Mouse (Mus musculus) embryonic facial prominence, embryonic 15.5 days (tissue): Measurements from ENCODE around the gene Psors1c2. TPM values are rescaled to one million over a fixed set of nuclear protein-coding genes. Genes with fewer than 3 reads are reported as not detected.

Source experiments
- ATAC-seq: fragments of 200-750 bp; cut with Nextera tagmentation; 2 replicates; pipeline ENCODE4 v1.8.0; 2017; ENCODE audit warnings: low read depth, moderate TSS enrichment; ENCODE audit not compliant: insufficient number of reproducible peaks, low FRiP score, low TSS enrichment
- H3K27ac ChIP-seq: fragments of 300-500 bp; sonication (generic); replicated peaks from 2 replicates; pipeline ENCODE4 v1.5.1; 2015; ENCODE audit warnings: mild to moderate bottlenecking, inconsistent platforms
- H3K27me3 ChIP-seq: fragments of 300-500 bp; sonication (generic); 2 replicates; pipeline ENCODE4 v1.6.1; 2015; ENCODE audit warnings: inconsistent platforms
- H3K36me3 ChIP-seq: fragments of 300-500 bp; sonication (generic); 2 replicates; pipeline ENCODE4 v1.6.1; 2015; ENCODE audit warnings: mild to moderate bottlenecking, inconsistent platforms
- H3K4me1 ChIP-seq: fragments of 300-500 bp; sonication (generic); 2 replicates; pipeline ENCODE4 v1.6.1; 2015; ENCODE audit warnings: inconsistent platforms
- H3K4me2 ChIP-seq: fragments of 300-500 bp; sonication (generic); replicated peaks from 2 replicates; pipeline ENCODE4 v1.6.1; 2015; ENCODE audit warnings: mild to moderate bottlenecking, inconsistent platforms
- H3K4me3 ChIP-seq: fragments of 300-500 bp; sonication (generic); replicated peaks from 2 replicates; pipeline ENCODE4 v1.5.1; 2015; ENCODE audit warnings: mild to moderate bottlenecking, inconsistent platforms
- H3K9ac ChIP-seq: fragments of 300-500 bp; sonication (generic); 2 replicates; pipeline ENCODE4 v1.6.1; 2015; ENCODE audit warnings: inconsistent platforms
- H3K9me3 ChIP-seq: fragments of 300-500 bp; sonication (generic); replicated peaks from 2 replicates; pipeline ENCODE4 v1.6.1; 2016; ENCODE audit warnings: inconsistent platforms
- WGBS: fragments of 180-500 bp; shearing (Covaris S2); methylation state at CpG from one replicate; pipeline ENCODE4 v1.1.7; 2015; 5-methylcytosine and 5-hydroxymethylcytosine counted together
- polyA plus RNA-seq: library from polyadenylated mRNA; unstranded; fragments of >200 nt; fragmentation: Nextera tagmentation; extraction: Ambion mirVana; gene quantifications from 2 replicates; pipeline ENCODE4 v1.2.1, GENCODE M21; 2015

The Psors1c2 gene
- polyA plus RNA-seq, 1 experiment from 2014 or later: 22.7 TPM

DNA sequence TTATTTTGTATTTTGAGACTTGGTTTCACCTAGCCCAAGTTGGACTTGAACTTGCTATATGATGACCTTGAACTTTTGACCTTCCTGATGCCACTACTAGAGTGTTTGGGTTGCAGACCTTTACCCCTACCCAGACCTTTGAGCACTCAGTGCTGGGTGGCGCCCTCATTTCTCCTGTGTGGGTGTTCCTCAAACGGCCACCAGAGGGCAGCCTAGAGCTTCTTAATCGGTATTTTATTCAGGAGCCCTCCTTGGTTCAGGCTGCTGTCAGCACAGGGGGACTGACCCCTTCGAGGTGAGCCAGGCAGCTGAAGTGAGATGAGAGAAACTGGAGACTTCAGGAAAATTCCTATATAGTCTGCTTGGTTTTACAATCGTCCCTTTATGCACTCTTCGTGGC, 11.7 kb downstream of the Psors1c2 start:
- H3K9me3 ChIP-seq: no peaks in the 10 kb centered on the region
- H3K4me2 ChIP-seq: no peak overlapping the region
- no peaks in the 10 kb centered on the region for H3K36me3 ChIP-seq
- no peaks in the 10 kb centered on the region for H3K27me3 ChIP-seq
- H3K27ac ChIP-seq: no peak overlapping the region
- no peak overlapping the region for H3K4me3 ChIP-seq
- 30% methylated on average over 6 of the region's 6 CpGs for WGBS
- no peak overlapping the region for H3K9ac ChIP-seq
- ATAC-seq: no peak
- peaks cover 25% of the 10 kb centered on the region for H3K4me1 ChIP-seq

DNA sequence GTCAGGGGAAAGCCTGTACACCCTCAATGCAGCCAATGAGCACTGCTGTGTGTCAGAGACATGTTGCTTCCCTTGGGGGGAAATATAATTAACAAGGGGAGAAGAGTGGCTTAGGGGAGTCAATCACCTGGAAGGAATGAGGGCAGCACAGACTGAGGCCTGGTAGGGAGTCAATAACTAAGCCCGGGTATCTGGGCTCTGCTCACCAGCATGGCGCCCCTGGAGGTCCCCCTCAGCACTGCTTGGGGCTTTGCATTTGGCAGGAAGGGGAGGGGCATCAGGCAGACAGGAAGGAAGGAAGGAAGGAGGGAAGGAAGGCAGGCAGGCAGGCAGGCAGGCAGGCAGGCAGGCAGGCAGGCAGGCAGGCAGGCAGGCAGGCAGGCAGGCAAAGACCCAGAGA, 14.5 kb downstream of the Psors1c2 start:
- 61% methylated on average over 2 of the region's 2 CpGs for WGBS
- H3K4me2 ChIP-seq: no peak overlapping the region

DNA sequence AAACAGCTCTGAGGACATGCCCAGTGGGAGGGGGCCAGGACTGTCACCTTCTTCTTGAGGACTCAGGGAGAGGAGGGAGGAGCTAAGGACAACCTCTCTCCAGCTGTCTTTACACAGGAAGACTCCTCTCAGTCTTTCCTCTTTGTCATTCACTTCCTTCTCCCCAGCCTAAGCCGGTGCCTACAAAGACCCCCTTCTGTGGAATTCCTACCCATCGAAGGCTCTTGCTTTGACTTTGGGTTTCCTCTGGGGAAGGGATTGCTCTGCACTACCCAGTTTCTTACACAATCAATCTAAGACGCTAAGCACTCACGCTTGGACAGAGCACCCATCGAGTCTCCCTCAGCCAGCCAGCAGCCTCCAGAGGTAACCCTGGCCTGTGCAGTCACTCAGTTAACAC, 15.6 kb downstream of the Psors1c2 start:
- Histone ChIP-seq H3K27me3 (no peaks in the 10 kb centered on the region), H3K36me3 (no peaks in the 10 kb centered on the region), H3K4me2 (no peak overlapping the region), H3K4me1 (peaks cover 38% of the 10 kb centered on the region), H3K27ac (peak overlapping the region; percentile 58), H3K4me3 (no peak overlapping the region), H3K9me3 (no peaks in the 10 kb centered on the region), H3K9ac (no peak overlapping the region)
- ATAC-seq: no peak
- 27% methylated on average over 5 of the region's 5 CpGs for WGBS

More for the DNA sequence above, 14.5 kb downstream of the Psors1c2 start:
- H3K27ac ChIP-seq: no peak overlapping the region
- no peak overlapping the region for H3K9ac ChIP-seq
- ATAC-seq: no peak
- no peaks in the 10 kb centered on the region for H3K9me3 ChIP-seq
- H3K27me3 ChIP-seq: no peaks in the 10 kb centered on the region
- no peak overlapping the region for H3K4me3 ChIP-seq
- H3K36me3 ChIP-seq: no peaks in the 10 kb centered on the region
- peaks cover 41% of the 10 kb centered on the region for H3K4me1 ChIP-seq

DNA sequence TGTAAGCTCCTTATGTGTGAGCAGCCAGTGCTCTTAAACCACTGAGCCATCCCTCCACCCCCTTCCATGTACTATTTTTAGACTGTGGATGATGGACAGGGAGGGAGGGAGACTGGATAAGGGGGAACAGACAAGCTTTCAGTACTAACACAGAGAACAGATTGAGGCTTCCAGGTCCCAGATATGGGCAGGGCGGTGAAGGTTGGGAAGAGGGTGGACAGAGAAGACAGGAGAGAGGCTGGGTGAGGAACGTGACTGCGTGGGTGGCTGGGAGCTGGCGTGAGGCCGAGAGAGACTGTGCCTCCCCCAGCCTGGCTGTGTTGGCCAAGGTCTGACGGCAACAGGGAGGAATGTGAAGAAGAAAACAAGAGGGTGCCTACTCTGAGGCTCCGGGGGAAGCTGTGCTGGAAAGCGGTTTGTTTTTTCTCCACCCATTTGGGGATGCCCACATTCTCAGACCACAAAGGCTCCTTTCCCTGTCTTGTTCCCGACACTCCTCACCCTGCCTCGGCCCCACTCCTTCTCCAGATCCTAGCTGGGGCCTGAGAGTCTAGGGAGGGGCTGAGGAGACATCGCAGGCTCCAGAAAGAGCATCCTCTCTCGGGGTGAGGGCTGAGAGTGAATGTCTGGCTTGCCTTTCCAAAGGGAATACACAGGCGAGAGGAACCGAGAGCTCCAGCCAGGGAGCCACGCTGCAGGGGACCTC, 16.6 kb downstream of the Psors1c2 start:
- peaks cover 33% of the 10 kb centered on the region for H3K4me1 ChIP-seq
- no peaks in the 10 kb centered on the region for H3K9me3 ChIP-seq
- no peaks in the 10 kb centered on the region for H3K36me3 ChIP-seq
- H3K27ac ChIP-seq: peak overlapping the region; percentile 91
- no peak overlapping the region for H3K9ac ChIP-seq
- WGBS: 20% methylated on average over 15 of the region's 15 CpGs
- H3K4me2 ChIP-seq: peak overlapping the region; percentile 35
- peak; percentile 87 for ATAC-seq
- 0 out of 2 replicates have a peak overlapping the region, but pooled peaks have one; percentile 8 for H3K4me3 ChIP-seq
- no peaks in the 10 kb centered on the region for H3K27me3 ChIP-seq

DNA sequence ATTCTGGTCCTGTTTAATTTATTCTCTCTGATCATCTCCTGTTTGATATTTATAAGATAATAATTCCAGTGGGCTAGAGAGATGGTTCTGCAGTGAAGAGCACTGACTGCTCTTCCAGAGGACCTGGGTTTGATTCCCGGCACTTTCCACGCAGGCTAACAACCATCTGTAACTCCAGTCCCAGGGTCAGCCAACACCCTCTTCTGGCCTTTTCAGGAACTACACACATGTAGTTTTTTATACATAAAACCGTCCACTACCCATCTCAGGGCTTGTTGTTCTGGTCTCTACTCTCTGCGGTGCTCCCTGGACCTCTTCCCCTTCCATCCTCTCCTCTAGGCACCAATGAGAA, 17.1 kb downstream of the Psors1c2 start:
- ATAC-seq: no peak
- 95% methylated on average over 4 of the region's 4 CpGs for WGBS
- peak overlapping the region; percentile 91 for H3K27ac ChIP-seq
- no peaks in the 10 kb centered on the region for H3K36me3 ChIP-seq
- no peak overlapping the region for H3K4me3 ChIP-seq
- H3K4me2 ChIP-seq: peak overlapping the region; percentile 35
- no peak overlapping the region for H3K9ac ChIP-seq
- H3K9me3 ChIP-seq: no peaks in the 10 kb centered on the region
- H3K27me3 ChIP-seq: no peaks in the 10 kb centered on the region
- peaks cover 33% of the 10 kb centered on the region for H3K4me1 ChIP-seq

DNA sequence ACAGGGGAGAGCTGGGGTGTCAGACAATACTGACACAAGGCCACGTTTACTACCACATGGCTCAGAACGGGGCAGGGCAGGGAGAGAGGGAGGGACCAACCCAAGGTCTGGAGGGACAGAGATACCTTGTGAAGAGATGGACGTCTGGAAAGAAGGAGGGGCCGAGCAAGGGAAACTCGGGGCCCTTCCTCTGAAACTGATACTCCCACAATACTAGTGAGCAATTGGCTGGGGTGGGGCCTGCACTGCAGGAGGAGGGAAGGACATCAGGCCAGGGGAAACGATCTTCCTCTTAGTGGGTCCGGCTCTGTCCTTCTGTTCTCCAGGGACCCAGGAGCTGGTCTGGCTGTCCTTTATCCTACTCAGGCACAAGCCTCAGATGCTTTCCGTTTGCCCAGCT, 17.9 kb downstream of the Psors1c2 start:
- Histone ChIP-seq H3K36me3 (no peaks in the 10 kb centered on the region), H3K4me2 (no peak overlapping the region), H3K9me3 (no peaks in the 10 kb centered on the region), H3K27me3 (no peaks in the 10 kb centered on the region), H3K9ac (no peak overlapping the region), H3K27ac (peak overlapping the region; percentile 91; the same call in 1 of the 2 replicates), H3K4me1 (peaks cover 33% of the 10 kb centered on the region), H3K4me3 (no peak overlapping the region)
- WGBS: 36% methylated on average over 8 of the region's 8 CpGs
- no peak for ATAC-seq

DNA sequence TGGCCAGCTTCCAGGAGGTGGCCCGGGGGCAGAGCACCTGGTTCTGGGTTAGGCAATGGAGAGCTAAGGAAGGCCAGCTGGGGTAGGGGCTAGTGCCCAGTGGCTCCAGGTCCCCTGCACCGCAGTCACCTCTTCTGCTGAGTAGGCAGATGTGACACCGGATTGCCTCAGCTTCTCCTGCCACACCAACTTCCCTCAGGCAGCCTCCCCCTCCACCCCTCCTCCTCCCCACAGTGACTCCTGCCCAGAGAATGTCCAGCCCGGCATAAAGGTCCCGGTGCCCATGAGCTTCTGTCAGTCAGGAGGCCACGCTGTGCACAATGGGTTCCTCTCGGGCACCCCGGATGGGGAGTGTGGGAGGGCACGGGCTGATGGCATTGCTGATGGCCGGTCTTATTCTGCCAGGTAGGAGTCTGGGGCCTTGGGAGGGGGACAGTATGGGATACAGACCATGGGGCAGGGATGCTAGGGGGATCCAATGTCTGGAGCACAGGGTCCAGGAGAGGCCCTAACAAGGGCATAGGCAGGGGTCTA, 18.9 kb downstream of the Psors1c2 start, which contains the start of gene Cdsn:
TSS of gene Cdsn (plus strand) at position 248 of the 534 bp plus-strand sequence.
- Histone ChIP-seq H3K9ac (no peak within 1 kb of the TSS), H3K4me1 (peaks cover 28% of the 10 kb centered on the region), H3K36me3 (no peaks in the 10 kb centered on the region), H3K27ac (0 out of 2 replicates have a peak within 1 kb of the TSS, but pooled peaks have one; percentile 91), H3K27me3 (no peaks in the 10 kb centered on the region), H3K4me3 (no peak within 1 kb of the TSS), H3K9me3 (no peaks in the 10 kb centered on the region), H3K4me2 (no peak within 1 kb of the TSS)
- WGBS: 74% methylated on average over 10 of the region's 10 CpGs
- no peak for ATAC-seq

DNA sequence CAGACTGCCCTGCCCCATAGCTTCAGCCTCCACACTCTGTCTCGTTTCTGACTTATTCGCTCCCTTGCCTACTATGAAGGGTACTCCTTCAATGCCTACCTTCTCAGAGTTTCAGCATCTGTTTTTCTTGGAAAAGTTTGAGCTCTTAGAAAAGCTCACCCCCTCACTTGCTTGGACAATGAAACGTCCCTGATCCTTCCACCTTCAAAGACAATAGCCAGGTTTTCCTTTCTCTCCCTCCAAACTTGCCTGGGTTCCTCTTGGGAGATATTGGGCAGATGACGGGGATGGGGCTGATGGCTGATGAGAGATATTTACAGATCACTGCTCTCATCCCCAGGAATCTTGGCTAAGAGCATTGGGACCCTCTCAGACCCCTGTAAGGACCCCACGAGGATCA, 21.3 kb downstream of the Psors1c2 start:
- Histone ChIP-seq H3K9ac (no peak overlapping the region), H3K9me3 (no peaks in the 10 kb centered on the region), H3K4me3 (no peak overlapping the region), H3K36me3 (no peaks in the 10 kb centered on the region), H3K27ac (no peak overlapping the region), H3K4me1 (peaks cover 20% of the 10 kb centered on the region), H3K4me2 (no peak overlapping the region), H3K27me3 (no peaks in the 10 kb centered on the region)
- WGBS: 86% methylated on average over 5 of the region's 5 CpGs
- no peak for ATAC-seq

DNA sequence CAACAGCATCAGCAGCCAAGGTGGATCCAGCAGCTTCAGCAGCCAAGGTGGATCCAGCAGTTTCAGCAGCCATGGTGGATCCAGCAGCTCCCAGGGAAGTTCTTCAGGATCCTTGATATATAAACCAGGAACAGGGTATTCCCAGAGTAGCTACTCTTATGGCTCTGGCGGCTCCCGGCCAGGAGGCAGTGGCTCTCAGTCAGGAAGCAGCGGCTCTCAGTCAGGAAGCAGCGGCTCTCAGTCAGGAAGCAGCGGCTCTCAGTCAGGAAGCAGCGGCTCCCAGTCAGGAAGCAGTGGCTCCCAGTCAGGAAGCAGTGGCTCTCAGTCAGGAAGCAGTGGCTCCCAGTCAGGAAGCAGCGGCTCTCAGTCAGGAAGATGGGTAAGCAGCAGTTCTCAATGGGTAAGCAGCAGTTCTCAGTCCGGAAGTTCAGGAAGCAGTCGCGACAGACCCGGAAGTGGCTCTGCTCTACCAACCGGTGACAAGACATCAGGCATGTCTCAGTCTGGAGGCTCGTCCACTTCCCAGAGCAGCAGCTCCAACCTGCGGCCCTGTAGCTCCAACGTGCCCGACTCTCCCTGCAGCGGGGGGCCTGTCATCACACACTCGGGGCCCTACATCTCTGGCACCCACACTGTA, 21.9 kb downstream of the Psors1c2 start:
- no peak overlapping the region for H3K9ac ChIP-seq
- H3K27me3 ChIP-seq: no peaks in the 10 kb centered on the region
- H3K4me2 ChIP-seq: no peak overlapping the region
- no peaks in the 10 kb centered on the region for H3K9me3 ChIP-seq
- no peaks in the 10 kb centered on the region for H3K36me3 ChIP-seq
- H3K4me1 ChIP-seq: peaks cover 14% of the 10 kb centered on the region
- H3K27ac ChIP-seq: no peak overlapping the region
- 89% methylated on average over 18 of the region's 18 CpGs for WGBS
- no peak for ATAC-seq
- no peak overlapping the region for H3K4me3 ChIP-seq

DNA sequence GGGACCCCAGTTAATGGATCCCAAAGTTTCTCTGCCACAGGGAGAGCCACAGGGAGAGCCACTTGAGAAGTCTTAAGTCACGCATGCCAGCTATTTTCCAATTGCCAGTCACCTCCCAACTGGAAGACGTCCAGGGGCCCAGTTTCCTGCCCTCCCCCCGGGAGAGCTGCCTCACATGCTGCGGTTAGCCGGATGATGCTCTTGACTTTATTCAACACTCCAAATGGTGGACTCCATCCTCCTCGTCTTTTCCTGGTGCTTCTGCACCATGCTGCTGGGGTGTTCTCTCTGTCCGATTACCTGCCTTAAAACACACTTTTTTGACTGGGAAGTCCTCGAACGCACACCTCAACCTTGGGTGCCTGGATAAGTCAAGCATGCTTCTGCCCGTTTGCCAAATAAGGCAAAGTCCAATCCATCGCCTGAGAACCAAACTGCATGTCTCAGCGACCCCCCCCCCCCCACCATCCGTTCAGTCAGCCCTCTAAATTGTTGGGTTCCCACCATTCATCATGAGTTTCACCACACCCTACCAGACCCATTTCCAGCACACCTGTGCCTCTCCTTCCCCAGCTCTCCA, 23.3 kb downstream of the Psors1c2 start:
- H3K27ac ChIP-seq: no peak overlapping the region; the same call in 1 of the 2 replicates
- no peak for ATAC-seq
- 81% methylated on average over 13 of the region's 13 CpGs for WGBS

DNA sequence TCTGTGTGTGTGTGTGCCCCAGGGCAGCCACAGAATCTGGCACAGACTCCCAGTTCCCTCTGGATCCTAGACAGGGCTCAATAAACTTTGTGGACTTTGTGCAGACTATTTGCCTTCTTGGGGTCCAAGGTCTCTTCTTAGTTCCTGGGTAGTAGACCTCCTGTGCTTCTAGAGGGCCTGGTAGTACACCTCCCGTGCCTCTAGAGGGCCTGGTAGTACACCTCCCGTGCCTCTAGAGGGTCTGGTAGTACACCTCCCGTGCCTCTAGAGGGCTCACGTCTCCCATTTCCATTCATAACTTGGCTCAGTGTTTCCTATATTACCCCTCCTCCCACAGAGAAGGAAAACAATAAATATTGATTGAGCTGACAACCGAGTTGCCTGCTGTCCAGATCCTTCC, 23.8 kb downstream of the Psors1c2 start:
- H3K36me3 ChIP-seq: no peaks in the 10 kb centered on the region
- H3K27ac ChIP-seq: no peak overlapping the region; the same call in 1 of the 2 replicates
- H3K27me3 ChIP-seq: no peaks in the 10 kb centered on the region
- no peak overlapping the region for H3K4me2 ChIP-seq
- 33% methylated on average over 5 of the region's 5 CpGs for WGBS
- H3K9ac ChIP-seq: no peak overlapping the region
- no peak for ATAC-seq
- no peaks in the 10 kb centered on the region for H3K4me1 ChIP-seq
- H3K9me3 ChIP-seq: no peaks in the 10 kb centered on the region
- no peak overlapping the region for H3K4me3 ChIP-seq

More for the DNA sequence above, 23.3 kb downstream of the Psors1c2 start:
- Histone ChIP-seq H3K4me1 (peaks cover 2% of the 10 kb centered on the region; the same call in 1 of the 2 replicates), H3K4me2 (no peak overlapping the region), H3K36me3 (no peaks in the 10 kb centered on the region), H3K4me3 (no peak overlapping the region), H3K9ac (no peak overlapping the region), H3K27me3 (no peaks in the 10 kb centered on the region), H3K9me3 (no peaks in the 10 kb centered on the region)
